Mouse (Mus musculus) liver, postnatal 0 days (tissue): ENCODE data around the gene Spag16. TPM values are rescaled to one million over a fixed set of nuclear protein-coding genes. Genes with fewer than 3 reads are reported as not detected.

Experiments used
- ATAC-seq: fragments of 200-750 bp; cut with Nextera tagmentation; 2 replicates; pipeline ENCODE4 v1.8.0; 2017; ENCODE audit warnings: mild to moderate bottlenecking, moderate library complexity
- DNase-seq: peaks from one replicate; pipeline ENCODE4 v3.0.0-alpha.2; 2016
- H3K27ac ChIP-seq: fragments of 300-500 bp; sonication (generic); 2 replicates; pipeline ENCODE4 v1.5.1; 2014; ENCODE audit warnings: antibody characterized with exemption, moderate library complexity, mild to moderate bottlenecking, low read depth
- H3K27me3 ChIP-seq: fragments of 300-500 bp; sonication (generic); 2 replicates; pipeline ENCODE4 v1.6.1; 2014; ENCODE audit warnings: low read length, control low read depth, mixed read lengths; ENCODE audit not compliant: insufficient read depth
- H3K36me3 ChIP-seq: fragments of 300-500 bp; sonication (generic); replicated peaks from 2 replicates; pipeline ENCODE4 v1.6.1; 2014; ENCODE audit warnings: mild to moderate bottlenecking, control low read depth, low read length, moderate library complexity, mixed read lengths; ENCODE audit not compliant: insufficient read depth
- H3K4me1 ChIP-seq: fragments of 300-500 bp; sonication (generic); 2 replicates; pipeline ENCODE4 v1.6.1; 2014; ENCODE audit warnings: antibody characterized with exemption, mild to moderate bottlenecking, control low read depth; ENCODE audit not compliant: insufficient read depth
- H3K4me2 ChIP-seq: fragments of 300-500 bp; sonication (generic); 2 replicates; pipeline ENCODE4 v1.6.1; 2014; ENCODE audit warnings: low read depth, mild to moderate bottlenecking, low read length, moderate library complexity, mixed read lengths
- H3K4me3 ChIP-seq: fragments of 300-500 bp; sonication (generic); 2 replicates; pipeline ENCODE4 v1.5.1; 2014; ENCODE audit warnings: low read depth, low read length
- H3K9ac ChIP-seq: fragments of 300-500 bp; sonication (generic); replicated peaks from 2 replicates; pipeline ENCODE4 v1.6.1; 2014; ENCODE audit warnings: mild to moderate bottlenecking, moderate library complexity
- H3K9me3 ChIP-seq: fragments of 300-500 bp; sonication (generic); 2 replicates; pipeline ENCODE4 v1.6.1; 2016; ENCODE audit warnings: mild to moderate bottlenecking, control low read depth, low read length, mixed read lengths
- CTCF ChIP-seq: sonication (generic); IDR thresholded peaks from 2 replicates; pipeline ENCODE4 v1.5.1; 2016; ENCODE audit warnings: antibody characterized with exemption, low read depth
- EP300 ChIP-seq: IDR thresholded peaks from 2 replicates; pipeline ENCODE4 v1.6.1; 2016; ENCODE audit warnings: antibody characterized with exemption, low read depth, mild to moderate bottlenecking
- WGBS: fragments of 180-500 bp; shearing (Covaris S2); extraction: QIAGEN DNeasy Blood & Tissue Kit; methylation state at CpG from one replicate; pipeline ENCODE4 v1.1.7; 2014; ENCODE audit not compliant: insufficient replicate concordance; 5-methylcytosine and 5-hydroxymethylcytosine counted together
- polyA plus RNA-seq: library from polyadenylated mRNA; unstranded; fragments of >200 nt; fragmentation: Nextera tagmentation; extraction: Ambion mirVana; gene quantifications from 2 replicates; pipeline ENCODE4 v1.2.1, GENCODE M21; 2015

Spag16 gene
- polyA plus RNA-seq, 1 experiment from 2014 or later, result not detected

GRCm38 (mm10) chr1:70078806-70079205 is 252.0 kb downstream of the Spag16 start:
- no peak overlapping the region for H3K4me3 ChIP-seq
- H3K9ac ChIP-seq, result no peak overlapping the region
- ATAC-seq, result no peak
- H3K4me1 ChIP-seq, result no peaks in the 10 kb centered on the region
- no peak overlapping the region for H3K27ac ChIP-seq
- no peak for DNase-seq
- 58% methylated on average over 6 of the region's 6 CpGs for WGBS
- H3K36me3 ChIP-seq, result no peaks in the 10 kb centered on the region
- TF ChIP-seq EP300 (no peak), CTCF (no peak)
- H3K9me3 ChIP-seq, result no peaks in the 10 kb centered on the region
- H3K4me2 ChIP-seq, result no peak overlapping the region
- H3K27me3 ChIP-seq, result no peaks in the 10 kb centered on the region

GRCm38 (mm10) chr1:70082208-70082878 is 255.6 kb downstream of the Spag16 start:
- no peaks in the 10 kb centered on the region for H3K36me3 ChIP-seq
- no peaks in the 10 kb centered on the region for H3K4me1 ChIP-seq
- TF ChIP-seq CTCF (no peak), EP300 (no peak)
- DNase-seq (no peak), ATAC-seq (no peak)
- 61% methylated on average over 7 of the region's 7 CpGs for WGBS
- H3K4me3 ChIP-seq, result no peak overlapping the region
- no peak overlapping the region for H3K27ac ChIP-seq
- no peaks in the 10 kb centered on the region for H3K27me3 ChIP-seq
- H3K4me2 ChIP-seq, result no peak overlapping the region
- H3K9ac ChIP-seq, result no peak overlapping the region
- H3K9me3 ChIP-seq, result no peaks in the 10 kb centered on the region

- WGBS, result 70% methylated on average over 8 of the region's 8 CpGs
- Histone ChIP-seq H3K4me1 (no peaks in the 10 kb centered on the region), H3K27ac (no peak overlapping the region), H3K4me3 (no peak overlapping the region), H3K9me3 (no peaks in the 10 kb centered on the region), H3K27me3 (no peaks in the 10 kb centered on the region), H3K4me2 (no peak overlapping the region), H3K36me3 (no peaks in the 10 kb centered on the region), H3K9ac (no peak overlapping the region)
- ATAC-seq (no peak), DNase-seq (no peak)
- TF ChIP-seq EP300 (no peak), CTCF (no peak)
Measured at GRCm38 (mm10) chr1:70104683-70105082, 277.9 kb downstream of the Spag16 start.

- DNase-seq (no peak), ATAC-seq (no peak)
- Histone ChIP-seq H3K27me3 (no peaks in the 10 kb centered on the region), H3K9me3 (no peaks in the 10 kb centered on the region), H3K27ac (no peak overlapping the region), H3K4me2 (no peak overlapping the region), H3K36me3 (no peaks in the 10 kb centered on the region), H3K4me1 (no peaks in the 10 kb centered on the region), H3K9ac (no peak overlapping the region), H3K4me3 (no peak overlapping the region)
- 67% methylated on average over 4 of the region's 4 CpGs for WGBS
- TF ChIP-seq CTCF (no peak), EP300 (no peak)
Measured at GRCm38 (mm10) chr1:70116212-70116982, 289.6 kb downstream of the Spag16 start.

GRCm38 (mm10) chr1:70128035-70128434 is 301.3 kb downstream of the Spag16 start:
- ATAC-seq, result no peak

GRCm38 (mm10) chr1:70135547-70135946 is 308.8 kb downstream of the Spag16 start:
- no peaks in the 10 kb centered on the region for H3K9me3 ChIP-seq
- 74% methylated on average over 2 of the region's 2 CpGs for WGBS
- no peak for DNase-seq
- H3K36me3 ChIP-seq, result no peaks in the 10 kb centered on the region
- TF ChIP-seq EP300 (no peak), CTCF (no peak)
- ATAC-seq, result no peak
- no peak overlapping the region for H3K27ac ChIP-seq
- H3K4me3 ChIP-seq, result no peak overlapping the region
- H3K4me2 ChIP-seq, result no peak overlapping the region
- H3K27me3 ChIP-seq, result no peaks in the 10 kb centered on the region
- no peak overlapping the region for H3K9ac ChIP-seq
- H3K4me1 ChIP-seq, result no peaks in the 10 kb centered on the region

More at GRCm38 (mm10) chr1:70128035-70128434, 301.3 kb downstream of the Spag16 start:
- TF ChIP-seq CTCF, result peak; percentile 55
- TF ChIP-seq EP300, result no peak
- H3K27me3 ChIP-seq, result no peaks in the 10 kb centered on the region
- no peak overlapping the region for H3K4me2 ChIP-seq
- DNase-seq, result peak; percentile 15
- 40% methylated on average over 2 of the region's 2 CpGs for WGBS
- H3K27ac ChIP-seq, result no peak overlapping the region
- H3K9me3 ChIP-seq, result no peaks in the 10 kb centered on the region
- no peaks in the 10 kb centered on the region for H3K4me1 ChIP-seq
- no peak overlapping the region for H3K4me3 ChIP-seq
- H3K9ac ChIP-seq, result no peak overlapping the region
- H3K36me3 ChIP-seq, result no peaks in the 10 kb centered on the region
